Mouse (Mus musculus): ENCODE results near the gene Reep6.

Reep6 gene

DNA sequence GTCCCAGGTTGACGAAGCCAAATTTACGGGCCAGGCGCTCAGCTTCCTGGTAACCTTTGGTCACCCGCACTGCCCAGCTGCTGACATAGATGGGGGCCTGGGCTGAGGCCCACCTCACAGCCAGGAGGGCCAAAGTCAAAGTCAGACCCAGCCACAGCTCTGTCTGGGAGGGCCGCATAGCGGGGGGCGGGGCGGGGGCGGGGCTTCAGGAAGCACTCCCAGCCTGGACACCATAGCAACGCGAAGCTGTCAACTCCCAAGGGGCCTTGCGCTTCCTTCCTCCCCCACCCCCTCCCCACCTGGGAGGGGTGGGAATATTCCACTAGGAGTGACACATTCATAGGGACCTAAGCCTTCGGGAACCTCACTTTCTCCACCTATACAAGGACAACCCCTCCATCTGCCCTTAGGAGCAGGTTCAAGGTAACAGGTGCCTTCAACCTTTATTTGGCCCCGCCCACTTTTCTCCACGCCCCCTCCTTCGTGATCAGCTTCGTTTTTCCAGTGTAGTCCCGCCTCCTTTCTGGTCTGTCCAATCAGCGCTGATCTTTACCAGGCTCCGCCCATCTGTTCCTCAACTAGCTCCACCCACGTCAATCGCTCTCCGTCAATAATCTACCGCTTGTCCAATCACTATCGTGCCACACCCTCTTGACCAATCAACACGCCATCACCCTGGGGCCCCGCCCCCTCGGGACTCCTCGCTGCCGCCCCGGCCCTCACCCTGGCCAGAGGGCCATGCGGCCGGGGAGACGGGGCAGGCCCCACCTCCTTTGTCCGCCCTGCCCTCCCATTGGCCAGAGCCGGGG lies at the start of gene Reep6, which contains the start of gene Pcsk4:
Gene Reep6 (plus strand): TSS at position 681 of the 809 bp plus-strand sequence.
Gene Pcsk4 (minus strand): TSS at position 226 of the 809 bp plus-strand sequence.
- peak; percentile 99 for DNase-seq

DNA sequence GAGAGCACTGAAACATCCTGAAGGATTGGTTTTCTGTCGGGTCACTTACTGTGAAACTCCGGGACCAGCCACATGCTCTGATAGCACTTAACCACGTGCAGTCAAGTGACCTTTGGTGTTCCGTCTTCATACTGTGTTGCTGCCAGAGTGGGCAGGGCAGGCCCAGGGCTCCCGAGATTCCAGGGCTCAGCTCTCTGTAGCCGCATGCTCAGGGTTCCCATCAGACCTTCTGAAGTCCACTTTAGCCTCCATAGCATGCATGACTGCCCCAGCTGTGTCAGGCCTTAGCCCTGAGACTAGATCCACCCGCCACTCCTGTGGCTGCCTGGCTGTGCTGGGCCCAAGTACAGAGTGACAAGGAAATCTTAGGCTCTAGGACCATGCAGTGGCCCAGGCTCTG lies 48.4 kb upstream of the Reep6 start:
- DNase-seq, result peak; percentile 96

DNA sequence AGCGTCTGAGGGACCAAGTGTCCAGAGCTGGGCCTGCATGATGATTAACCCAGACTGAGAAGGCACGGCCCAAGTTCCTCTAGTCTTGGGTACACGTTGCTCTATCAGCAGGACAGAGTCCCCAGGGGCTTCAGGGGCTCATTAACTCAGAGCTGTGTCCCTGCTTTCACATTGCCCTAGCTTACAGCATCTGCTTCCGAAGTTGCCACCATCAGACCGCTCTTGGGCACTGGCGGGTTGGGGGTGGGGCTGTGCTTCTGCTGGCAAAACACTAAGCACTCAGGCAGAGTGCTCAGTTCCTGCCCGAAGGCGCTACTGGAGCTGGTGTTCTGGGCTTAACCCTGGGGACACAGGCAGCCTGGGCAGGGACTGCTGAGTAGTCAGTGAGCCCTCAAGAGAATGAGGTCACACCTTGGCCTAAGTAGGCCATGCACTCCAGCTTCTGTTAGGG lies 47.8 kb upstream of the Reep6 start:
- DNase-seq, result peak; percentile 85

DNA sequence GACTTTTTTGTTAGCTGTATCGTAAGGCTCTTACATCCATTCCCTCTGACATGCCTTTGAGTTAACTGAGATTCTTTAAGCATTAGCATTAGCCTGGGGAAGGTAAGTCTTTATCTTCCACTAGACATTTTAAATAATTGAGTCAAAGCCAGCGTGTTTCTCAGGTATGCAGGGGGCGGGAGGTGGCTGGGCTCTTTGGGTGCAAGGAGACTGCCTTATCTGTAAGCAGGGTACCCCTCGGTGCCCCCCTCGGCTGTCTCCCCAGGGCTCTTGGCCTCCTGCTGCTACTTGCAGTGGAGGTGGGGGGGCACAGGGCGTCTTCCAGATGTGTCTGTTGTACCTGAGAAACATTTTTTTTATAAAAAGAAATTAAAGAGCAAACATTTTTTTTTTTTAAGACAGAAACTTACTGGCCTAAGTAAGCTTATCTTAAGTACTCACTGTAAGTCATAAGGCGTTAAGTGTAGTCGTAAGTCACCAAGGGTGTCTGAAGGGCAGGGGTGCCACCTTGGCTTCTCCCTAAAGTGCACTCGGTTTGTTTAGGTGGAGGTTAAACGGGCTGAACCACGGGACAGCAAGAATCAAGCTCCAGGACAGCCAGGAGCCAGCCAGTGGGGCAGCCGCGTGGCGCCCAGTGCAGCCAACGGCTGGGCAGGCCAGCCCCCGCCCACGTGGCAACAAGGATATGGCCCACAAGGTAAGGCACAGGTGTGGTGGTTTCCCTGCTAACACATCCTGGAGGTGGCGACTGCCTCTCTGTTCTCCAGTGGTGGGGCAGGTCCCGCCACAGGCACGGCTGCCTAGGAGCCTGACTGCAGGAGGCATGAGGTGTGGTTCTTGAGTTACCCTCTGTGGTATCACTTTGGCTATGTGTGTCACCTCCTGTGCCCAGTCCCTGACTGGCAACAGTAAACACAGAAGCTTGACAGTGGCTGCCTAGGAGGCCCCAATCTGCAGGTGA lies 47.0 kb upstream of the Reep6 start:
- peak; percentile 50 for DNase-seq

DNA sequence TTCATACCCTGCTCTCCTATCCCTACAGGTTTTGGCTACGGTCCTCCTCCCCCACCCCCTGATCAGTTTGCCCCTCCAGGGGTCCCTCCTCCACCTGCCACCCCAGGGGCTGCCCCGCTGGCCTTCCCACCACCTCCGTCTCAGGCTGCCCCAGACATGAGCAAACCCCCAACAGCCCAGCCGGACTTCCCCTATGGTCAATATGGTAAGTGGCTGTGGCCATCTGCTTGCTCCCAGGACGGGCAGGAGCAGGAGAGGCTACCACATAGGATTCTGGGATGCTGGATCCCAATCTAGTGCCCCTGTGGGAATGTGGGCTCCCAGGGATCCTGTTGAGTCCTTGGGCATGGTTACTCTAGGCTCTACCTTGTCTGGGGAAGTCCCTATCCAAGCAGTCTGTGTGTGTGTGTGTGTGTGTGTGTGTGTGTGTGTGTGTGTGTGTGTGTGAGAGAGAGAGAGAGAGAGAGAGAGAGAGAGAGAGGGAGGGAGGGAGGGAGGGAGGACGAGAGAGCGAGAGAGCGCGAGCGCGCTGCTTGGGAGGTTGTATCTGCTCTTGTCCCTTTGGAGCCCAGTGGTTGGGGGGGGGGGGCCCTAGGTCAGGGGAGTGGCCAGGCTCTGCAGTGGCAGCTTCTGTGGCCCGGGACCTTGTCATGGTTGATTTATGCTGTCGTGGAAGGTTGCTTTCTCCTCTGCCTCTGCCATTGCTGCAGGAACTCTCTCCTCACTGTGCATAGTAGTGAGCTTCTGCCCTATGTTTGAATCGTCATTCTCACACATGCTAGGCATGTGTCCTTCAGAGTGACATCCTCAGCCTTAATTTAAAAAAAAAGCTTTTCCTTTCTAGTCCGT lies 44.3 kb upstream of the Reep6 start:
- DNase-seq, result no peak

DNA sequence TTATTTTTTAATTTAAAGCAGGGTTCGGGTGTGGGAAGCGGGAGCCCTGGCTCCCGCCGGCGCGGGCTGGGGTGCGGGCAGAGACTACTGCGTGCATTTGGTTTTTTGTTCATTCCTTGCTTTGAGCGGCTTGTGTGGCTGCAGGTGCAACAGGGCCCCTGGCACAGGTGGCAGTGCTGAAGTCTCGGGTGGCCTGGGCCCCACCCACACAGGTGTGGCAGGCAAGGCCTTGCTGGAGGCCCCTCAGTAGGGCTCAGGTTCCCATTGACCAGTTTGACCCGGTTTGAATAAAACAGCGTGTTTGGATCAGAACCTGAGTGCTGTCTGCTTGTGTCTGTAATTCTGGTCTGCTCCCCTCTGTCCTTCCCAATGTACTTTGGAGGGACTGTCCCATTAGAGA lies 41.7 kb upstream of the Reep6 start:
- DNase-seq, result no peak

DNA sequence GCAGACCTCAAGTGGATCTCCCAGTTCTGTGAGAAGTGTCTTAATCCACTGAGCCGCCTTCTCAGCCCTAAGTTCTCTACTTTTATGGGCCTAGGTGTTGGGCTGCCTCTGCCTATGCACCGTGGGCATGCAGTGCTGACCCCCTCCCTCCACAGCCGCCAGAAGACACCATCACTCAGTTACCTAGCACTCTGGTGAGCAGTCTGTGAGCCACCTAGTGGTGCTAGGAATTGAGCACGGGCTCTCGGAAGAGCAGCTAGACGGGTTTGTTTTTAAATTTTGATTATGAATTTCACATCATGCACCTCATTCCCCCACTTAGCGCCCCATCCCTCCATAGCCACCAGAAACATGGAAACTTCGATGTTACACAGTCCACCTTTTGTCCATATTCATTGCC lies 41.1 kb upstream of the Reep6 start:
- no peak for DNase-seq

DNA sequence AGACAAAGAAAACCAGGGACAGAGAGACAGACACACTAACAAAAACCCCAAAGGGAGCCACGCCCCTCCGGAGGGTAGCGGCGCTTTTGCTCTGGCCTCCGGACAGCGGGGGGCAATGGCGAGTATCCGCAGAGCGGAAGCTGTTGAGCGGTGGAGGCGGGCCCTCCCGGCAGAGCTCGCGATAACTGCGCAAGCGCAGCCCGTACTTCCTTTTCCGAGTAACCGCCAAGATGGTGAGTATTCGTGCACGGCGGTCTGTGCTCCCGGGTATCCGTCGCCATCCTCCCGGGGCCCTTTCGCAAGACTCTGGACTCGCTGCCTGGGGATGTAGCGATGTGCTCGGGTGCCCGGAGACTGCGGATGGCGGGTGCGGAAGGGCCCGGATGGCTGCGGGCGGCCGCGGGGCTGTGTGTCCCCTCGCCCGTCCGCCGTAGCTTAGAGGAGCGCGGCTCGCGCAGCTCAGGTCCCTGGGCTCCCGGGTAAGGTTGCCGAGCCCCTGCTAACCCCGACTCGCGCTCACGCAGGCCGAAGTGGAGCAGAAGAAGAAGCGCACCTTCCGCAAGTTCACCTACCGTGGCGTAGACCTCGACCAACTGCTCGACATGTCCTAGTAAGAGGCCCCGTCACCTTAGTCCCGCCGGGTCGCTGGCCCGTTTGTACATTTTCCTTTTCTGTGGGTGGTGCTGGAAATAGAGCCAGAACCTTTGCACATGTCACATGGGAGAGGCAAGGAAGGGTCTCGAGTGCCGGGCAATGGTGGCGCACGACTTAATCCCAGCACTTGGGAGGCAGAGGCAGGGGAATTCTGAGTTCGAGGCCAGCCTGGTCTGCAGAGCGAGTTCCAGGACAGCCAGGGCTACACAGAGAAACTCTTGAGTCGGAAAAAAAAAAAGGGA lies 37.3 kb upstream of the Reep6 start, which contains the start of gene Rps15:
Gene Rps15 (plus strand): TSS at position 203 of the 896 bp plus-strand sequence.
- DNase-seq, result peak; percentile 95

DNA sequence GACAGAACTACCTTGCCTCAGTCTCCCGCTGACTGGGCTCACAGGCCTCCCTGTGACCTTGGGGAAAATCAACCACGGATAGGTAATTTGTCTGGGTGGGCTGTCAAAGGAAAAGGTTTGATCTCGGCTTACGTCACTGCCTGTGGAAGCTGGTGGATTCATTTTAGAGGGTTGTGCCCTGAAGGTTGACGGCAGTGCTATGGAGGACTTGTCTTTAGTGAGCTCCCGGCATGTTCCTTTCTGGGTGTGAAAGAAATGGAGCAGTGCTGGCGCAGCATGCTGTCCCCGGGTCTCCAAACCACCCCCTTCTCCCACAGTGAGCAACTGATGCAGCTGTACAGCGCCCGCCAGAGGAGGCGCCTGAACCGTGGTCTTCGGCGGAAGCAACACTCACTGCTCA lies 36.4 kb upstream of the Reep6 start:
- DNase-seq, result no peak

DNA sequence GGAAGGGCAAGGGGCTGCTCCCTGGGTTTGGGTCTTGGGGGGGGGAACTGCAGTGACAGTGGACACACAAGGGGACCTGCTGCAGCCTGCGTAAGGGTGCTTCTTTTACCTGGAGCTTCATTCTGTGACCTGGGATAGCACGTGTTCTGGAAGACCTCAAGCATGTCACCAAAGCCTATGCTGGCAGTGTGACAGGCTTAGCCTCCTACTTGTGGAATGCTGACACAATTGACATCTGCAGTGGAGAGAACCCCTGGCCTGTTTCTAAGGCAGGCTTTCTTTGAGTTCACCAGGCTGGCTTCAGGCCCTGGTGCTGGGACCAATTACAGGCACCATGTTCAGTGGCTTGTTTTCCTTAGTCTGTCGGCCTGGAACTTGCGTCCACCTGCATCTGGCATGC lies 35.4 kb upstream of the Reep6 start:
- DNase-seq, result no peak

DNA sequence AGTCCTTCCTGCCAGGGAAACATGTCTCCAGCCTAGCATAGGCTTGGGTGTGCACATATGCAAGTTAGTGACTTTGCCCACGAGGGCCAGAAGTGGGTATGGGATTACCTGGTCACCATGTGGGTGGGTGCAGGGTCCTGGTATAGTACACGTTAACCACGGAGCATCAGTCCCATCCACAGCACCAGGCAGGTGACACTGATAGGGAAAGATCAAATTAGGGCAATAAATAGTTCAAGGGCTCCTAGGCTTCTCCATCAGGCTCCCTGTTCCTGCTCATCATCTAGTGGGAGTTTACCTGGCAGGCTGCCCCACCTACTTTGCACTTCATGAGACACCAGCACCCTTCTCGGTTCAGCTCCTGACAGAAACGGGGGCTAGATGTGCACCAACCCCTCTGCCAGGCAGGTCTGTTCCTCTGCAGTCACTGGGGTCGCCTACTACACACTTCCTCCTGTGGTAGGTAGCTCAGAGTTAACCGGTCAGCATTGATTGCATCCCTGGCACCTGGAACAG lies 34.9 kb upstream of the Reep6 start:
- no peak for DNase-seq

DNA sequence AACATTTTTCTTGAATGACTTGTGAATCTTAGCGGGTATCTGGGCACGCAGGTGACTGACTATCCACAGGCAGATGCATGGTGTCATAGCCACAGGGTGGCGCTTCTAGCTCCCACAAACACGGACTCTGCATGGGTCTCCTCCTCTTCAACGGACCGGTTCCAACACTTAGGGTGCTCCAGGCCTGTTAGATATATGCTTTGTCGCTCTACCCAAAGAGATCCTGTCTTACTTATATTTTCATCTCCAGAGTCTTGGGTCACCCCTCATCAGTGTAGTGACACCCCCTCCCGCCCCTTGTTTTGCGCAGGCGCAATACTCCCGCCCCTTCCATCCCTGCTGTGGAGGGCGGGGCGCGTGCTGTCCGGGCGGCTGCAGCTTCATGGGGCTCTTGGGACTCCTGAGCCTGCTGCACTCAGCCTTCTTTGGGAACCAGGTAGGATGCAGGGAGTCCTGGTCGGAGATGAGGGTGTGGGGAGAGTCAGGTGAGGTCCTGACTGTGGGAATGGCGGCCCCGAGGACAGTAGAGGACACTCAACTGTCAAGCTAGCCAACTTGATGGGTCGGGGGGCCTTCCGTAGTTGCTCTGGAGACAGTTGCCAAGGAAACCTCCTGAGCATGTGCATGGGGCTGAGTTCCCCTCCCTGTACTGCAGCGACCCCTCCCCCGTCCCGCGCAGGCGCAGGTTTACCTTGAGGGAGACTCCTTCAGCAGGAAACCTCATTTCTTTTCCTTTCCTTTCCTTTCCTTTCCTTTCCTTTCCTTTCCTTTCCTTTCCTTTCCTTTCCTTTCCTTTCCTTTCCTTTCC lies 33.9 kb upstream of the Reep6 start, which contains the start of gene Apc2:
Gene Apc2 (plus strand): TSS at position 360 of the 808 bp plus-strand sequence.
- DNase-seq, result peak; percentile 83

DNA sequence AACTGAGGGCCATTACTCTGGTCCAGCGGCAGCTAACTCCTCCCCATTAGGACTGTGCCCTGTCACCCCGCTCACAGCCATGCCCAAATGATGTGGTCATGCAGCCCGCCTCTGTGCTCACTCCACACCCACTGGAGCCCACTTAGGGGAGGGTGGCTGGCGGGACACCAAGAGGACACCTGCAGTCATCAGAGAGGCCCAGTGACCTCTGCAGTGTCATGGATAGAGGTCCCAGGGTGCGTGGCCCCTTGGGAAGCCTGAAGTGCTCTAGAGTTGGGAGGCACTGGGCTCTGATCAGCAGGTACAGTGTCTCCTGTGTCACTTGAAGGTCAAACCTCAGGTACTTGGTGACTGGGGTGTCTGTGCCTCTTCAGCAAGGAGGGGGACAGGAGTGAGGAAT lies 32.9 kb upstream of the Reep6 start:
- DNase-seq, result no peak

DNA sequence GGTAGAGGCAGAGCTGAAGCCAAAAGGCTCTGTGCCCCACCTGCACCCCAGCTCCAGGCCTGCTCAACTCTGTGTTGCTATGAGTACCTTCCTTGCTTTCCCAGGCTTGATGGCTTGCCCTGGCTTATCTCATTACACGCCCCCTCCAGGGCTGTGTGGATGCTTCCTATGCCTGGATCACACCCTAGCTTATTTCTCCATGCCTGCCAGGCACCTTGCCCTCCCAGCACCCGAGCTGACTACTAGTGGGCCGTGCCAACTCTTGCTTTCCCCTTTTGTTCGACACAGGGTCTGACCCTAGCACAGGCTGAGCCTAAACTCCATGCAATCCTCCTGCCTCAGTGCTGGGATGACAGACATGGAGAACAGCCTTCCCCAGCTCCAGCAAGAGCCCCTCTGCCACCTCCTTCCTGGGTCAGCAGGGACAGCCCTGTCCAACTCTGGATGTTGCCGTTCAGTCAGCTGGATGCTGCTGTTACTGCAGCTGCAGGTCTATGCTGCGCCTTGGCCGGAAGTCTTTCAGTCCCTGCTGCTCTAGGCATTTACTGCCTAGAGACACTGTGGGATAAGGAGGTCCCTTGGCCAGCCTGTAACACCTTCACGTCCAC lies 32.1 kb upstream of the Reep6 start:
- no peak for DNase-seq

DNA sequence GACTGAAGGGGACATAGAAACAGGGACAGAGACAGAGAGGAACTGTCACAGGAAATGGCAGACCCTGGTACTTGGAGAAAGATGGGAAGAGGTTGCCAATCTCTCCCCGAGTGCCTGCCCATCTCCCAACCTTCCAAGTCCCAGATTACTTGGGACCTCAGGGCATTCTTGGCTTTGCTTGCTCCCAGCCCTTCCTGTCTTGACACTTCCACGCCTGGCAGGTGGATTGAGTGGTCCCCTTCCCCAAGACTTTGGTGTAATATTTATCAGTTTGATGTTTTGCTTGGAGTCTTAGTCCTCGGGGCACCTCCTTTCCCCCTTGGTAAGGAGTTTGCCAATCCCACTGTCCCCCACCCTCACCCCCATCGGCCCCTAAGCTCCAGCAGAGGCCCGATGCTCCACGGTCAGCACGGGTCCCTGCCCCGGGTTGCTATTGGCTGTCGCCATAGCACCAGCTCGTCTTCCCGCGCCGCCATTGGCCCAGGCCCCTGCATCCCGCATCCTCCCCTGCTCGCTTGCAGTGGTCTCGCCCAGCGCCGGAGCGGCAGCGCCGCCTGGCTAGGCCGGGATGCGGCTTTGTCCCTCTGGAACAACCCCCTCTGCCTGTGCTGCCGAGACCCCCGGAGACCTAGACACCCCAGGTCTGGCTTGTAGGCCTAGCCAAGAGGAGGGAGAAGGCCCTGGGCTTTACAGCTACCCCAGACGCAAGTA lies 31.0 kb upstream of the Reep6 start:
- no peak for DNase-seq

DNA sequence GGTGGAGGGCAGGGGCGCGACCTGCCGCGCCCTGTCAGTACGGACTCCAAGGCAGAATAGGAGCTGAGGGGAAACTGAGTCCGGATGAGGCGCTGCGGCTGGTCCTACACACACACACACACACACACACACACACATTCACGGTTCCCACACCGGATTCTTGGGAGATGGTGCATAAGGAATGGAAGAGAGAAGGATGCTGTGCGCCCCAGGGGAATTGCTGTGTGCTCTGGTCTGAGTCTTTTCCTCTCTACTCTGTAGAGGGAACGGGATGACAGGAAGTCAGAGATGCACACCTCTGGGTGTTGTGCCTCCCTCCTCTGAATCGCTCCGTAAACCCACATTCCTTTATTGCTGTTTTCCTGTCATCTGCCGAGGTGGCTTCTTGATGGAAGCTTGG lies 30.5 kb upstream of the Reep6 start:
- no peak for DNase-seq

DNA sequence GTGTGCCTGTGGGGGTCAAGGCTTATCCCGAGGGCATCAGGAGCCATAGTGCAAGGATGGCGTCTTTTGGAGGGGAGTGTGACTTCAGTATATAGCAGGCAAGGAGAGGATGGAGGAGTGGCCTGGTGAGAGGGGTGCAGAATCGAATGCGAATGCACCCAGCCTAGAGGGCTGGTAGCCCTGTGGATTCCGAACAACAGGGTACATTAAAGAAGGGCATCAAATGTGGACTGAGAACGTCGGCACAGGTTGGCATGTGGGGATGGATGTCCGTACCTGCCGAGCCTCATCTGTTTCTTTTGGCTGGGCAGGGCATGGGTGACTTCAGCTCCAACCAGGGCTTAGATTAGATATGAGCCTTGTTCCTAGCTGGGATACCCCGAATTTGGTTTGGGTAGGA lies 29.9 kb upstream of the Reep6 start:
- DNase-seq, result no peak

DNA sequence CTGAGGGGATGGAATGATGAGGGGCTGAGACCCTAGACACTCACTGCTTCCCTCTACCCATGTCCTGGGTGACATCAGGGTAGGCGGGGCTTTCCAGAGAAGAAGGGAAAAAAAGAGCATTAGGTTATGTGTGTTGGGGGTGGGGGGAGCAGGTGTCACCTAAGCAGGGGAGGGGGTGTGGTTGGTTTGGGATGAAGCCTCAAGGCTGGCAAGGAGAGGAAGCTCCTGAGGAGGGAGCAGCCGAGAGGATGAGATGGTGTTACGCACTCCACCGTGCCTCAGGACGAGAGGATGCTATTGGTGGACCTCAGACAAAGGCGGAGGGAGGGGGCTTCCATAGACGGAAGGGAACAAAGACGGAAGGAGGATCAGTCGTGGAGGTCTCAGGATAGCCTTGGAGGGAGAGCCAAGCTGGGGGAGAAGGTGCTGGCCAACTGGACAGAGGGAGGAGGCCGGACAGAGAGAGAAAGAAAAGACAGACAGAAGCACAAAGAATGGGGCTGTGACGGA lies 29.0 kb upstream of the Reep6 start:
- DNase-seq, result no peak
